Mouse (Mus musculus) intestine, postnatal 0 days (tissue): ENCODE results near the gene Zfp619. TPM values are rescaled to one million over a fixed set of nuclear protein-coding genes. Genes with fewer than 3 reads are reported as not detected.
"Not testable (repeated sequence)": the region's sequence is repeated elsewhere in the genome, so short reads cannot be mapped to it uniquely, and the experiment has no call there.

ENCODE experiments used
- ATAC-seq: fragments of 200-750 bp; cut with Nextera tagmentation; 2 replicates; pipeline ENCODE4 v1.8.0; 2017; ENCODE audit warnings: mild to moderate bottlenecking, moderate TSS enrichment, moderate library complexity
- H3K27ac ChIP-seq: fragments of 300-500 bp; sonication (generic); 2 replicates; pipeline ENCODE4 v1.5.1; 2014; ENCODE audit warnings: mild to moderate bottlenecking, low read depth, low read length, moderate library complexity
- H3K27me3 ChIP-seq: fragments of 300-500 bp; sonication (generic); replicated peaks from 2 replicates; pipeline ENCODE4 v1.6.1; 2014; ENCODE audit warnings: low read length, mixed read lengths; ENCODE audit not compliant: control insufficient read depth, insufficient read depth
- H3K36me3 ChIP-seq: fragments of 300-500 bp; sonication (generic); 2 replicates; pipeline ENCODE4 v1.6.1; 2014; ENCODE audit warnings: mild to moderate bottlenecking, moderate library complexity; ENCODE audit not compliant: control insufficient read depth, insufficient read depth
- H3K4me1 ChIP-seq: fragments of 300-500 bp; sonication (generic); replicated peaks from 2 replicates; pipeline ENCODE4 v1.6.1; 2014; ENCODE audit warnings: antibody characterized with exemption, low read length, mixed read lengths; ENCODE audit not compliant: control insufficient read depth, insufficient read depth
- H3K4me2 ChIP-seq: fragments of 300-500 bp; sonication (generic); replicated peaks from 2 replicates; pipeline ENCODE4 v1.6.1; 2014; ENCODE audit warnings: low read depth, mild to moderate bottlenecking, moderate library complexity
- H3K4me3 ChIP-seq: fragments of 300-500 bp; sonication (generic); 2 replicates; pipeline ENCODE4 v1.5.1; 2014; ENCODE audit warnings: low read depth, low read length
- H3K9ac ChIP-seq: fragments of 300-500 bp; sonication (generic); 2 replicates; pipeline ENCODE4 v1.6.1; 2014; ENCODE audit warnings: mild to moderate bottlenecking, low read depth, low read length
- H3K9me3 ChIP-seq: fragments of 300-500 bp; sonication (generic); 2 replicates; pipeline ENCODE4 v1.6.1; 2016; ENCODE audit warnings: mixed run types; ENCODE audit not compliant: control insufficient read depth
- CTCF ChIP-seq: sonication (generic); IDR thresholded peaks from 2 replicates; pipeline ENCODE4 v1.5.1; 2016; ENCODE audit warnings: low read depth, mild to moderate bottlenecking, control low read depth, antibody characterized with exemption, moderate library complexity
- WGBS: fragments of 180-500 bp; shearing (Covaris S2); extraction: QIAGEN DNeasy Blood & Tissue Kit; methylation state at CpG from one replicate; pipeline ENCODE4 v1.1.7; 2014; 5-methylcytosine and 5-hydroxymethylcytosine counted together
- polyA plus RNA-seq: library from polyadenylated mRNA; unstranded; fragments of >200 nt; fragmentation: Nextera tagmentation; extraction: Ambion mirVana; gene quantifications from 2 replicates; pipeline ENCODE4 v1.2.1, GENCODE M21; 2015

Zfp619 gene
- polyA plus RNA-seq, 1 experiment from 2014 or later: 0.43 TPM

- H3K27me3 ChIP-seq: no peaks in the 10 kb centered on the region
- H3K9me3 ChIP-seq: no peaks in the 10 kb centered on the region
- peak overlapping the region; percentile 79 for H3K4me2 ChIP-seq
- H3K36me3 ChIP-seq: no peaks in the 10 kb centered on the region
- no peak overlapping the region for H3K9ac ChIP-seq
- no peak overlapping the region for H3K27ac ChIP-seq
- no peaks in the 10 kb centered on the region for H3K4me1 ChIP-seq
- ATAC-seq: no peak
- 91% methylated on average over 1 of the region's 1 CpGs for WGBS
- peak overlapping the region; percentile 40; the same call in 1 of the 2 replicates for H3K4me3 ChIP-seq
- no peak for TF ChIP-seq CTCF
Measured at GRCm38 (mm10) chr7:39588037-39588436, 70.5 kb downstream of the Zfp619 start.

DNA sequence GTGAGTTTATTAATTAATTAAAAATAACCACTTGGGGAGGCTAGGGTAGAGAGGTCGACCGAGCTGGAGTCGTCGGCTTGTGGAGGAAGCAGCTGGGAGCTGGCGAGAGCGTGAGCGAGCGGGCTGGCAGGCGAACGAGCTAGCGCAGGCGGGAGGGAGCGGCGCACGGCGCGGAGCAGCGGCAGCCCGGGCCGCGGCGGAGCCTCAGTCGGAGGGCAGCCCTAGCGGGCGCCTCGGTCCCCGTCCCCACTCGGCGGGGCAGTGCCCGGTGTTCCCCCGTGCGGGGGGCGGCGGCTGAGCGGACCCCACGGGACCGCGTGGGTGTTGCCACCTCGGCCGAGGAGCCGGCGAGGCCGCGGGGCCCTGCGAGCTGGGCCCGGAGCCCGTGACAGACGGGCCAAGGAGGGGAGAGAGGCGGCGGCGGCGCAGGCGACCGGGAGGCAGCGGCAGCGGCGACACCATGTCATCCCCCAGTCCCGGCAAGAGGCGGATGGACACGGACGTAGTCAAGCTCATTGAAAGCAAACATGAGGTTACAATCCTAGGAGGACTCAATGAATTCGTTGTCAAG is 71.0 kb downstream of the Zfp619 start:
- 1% methylated on average over 44 of the region's 62 CpGs for WGBS

DNA sequence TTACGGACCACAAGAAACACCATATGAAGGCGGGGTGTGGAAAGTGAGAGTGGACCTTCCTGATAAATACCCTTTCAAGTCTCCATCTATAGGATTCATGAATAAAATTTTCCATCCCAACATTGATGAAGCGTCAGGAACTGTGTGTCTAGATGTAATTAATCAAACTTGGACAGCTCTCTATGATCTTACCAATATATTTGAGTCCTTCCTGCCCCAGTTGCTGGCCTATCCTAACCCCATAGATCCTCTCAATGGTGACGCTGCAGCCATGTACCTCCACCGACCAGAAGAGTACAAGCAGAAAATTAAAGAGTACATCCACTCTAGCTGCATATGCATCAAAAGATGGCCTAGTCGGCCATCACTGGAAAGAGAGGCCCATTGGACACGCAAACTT is 71.5 kb downstream of the Zfp619 start:
- H3K27ac ChIP-seq, H3K9ac ChIP-seq, H3K4me1 ChIP-seq, H3K27me3 ChIP-seq, H3K9me3 ChIP-seq, ATAC-seq, H3K36me3 ChIP-seq: not testable (repeated sequence)
- WGBS: 46% methylated on average over 7 of the region's 7 CpGs
- H3K4me3 ChIP-seq: peak overlapping the region; percentile 40
- H3K4me2 ChIP-seq: peak overlapping the region; percentile 79

More for the DNA sequence above, 71.0 kb downstream of the Zfp619 start:
- not testable (repeated sequence) for H3K9me3 ChIP-seq, H3K4me1 ChIP-seq, H3K27me3 ChIP-seq, H3K36me3 ChIP-seq, H3K27ac ChIP-seq
- Histone ChIP-seq H3K9ac (peak overlapping the region; percentile 40; the same call in 1 of the 2 replicates), H3K4me2 (peak overlapping the region; percentile 79), H3K4me3 (peak overlapping the region; percentile 40)
- ATAC-seq: peak; percentile 59

Other genes starting within 250 kb of the Zfp619 start
- gene Gm5114, start 104.6 kb upstream of the Zfp619 start, polyA plus RNA-seq: not detected in 2 replicates